21 mouse cellular contexts compared by ENCODE assay signal in genomic region chr3:31037851-31038250, GRCm38 (mm10). TPM values are rescaled to one million over a fixed set of nuclear protein-coding genes. Genes with fewer than 3 reads are reported as not detected.
DNase-seq lines count a peak whose midpoint lies in the region; ATAC-seq lines count a peak whose summit lies in the region.
"Had no signal": no experiment of that assay in that cellular context is flagged by ENCODE, and none has a peak within 500 bp of the region (broad histone marks: within the 10 kb centered on the region; RNA-seq: fewer than 3 reads in every experiment).

No protein-coding gene starts in this region.

- ATAC-seq in granulocyte monocyte progenitor cell, adult 5-6 weeks (replicated peaks; ENCODE audit: poor library complexity, severe bottlenecking), result peak; percentile 86
- peak; percentile 75 for ATAC-seq in megakaryocyte, adult 5-6 weeks (ENCODE audit: poor library complexity, severe bottlenecking)
- ATAC-seq in neutrophil, adult 5-6 weeks (ENCODE audit: extremely low read depth, insufficient number of reproducible peaks, low FRiP score, poor library complexity, severe bottlenecking), result peak; percentile 19; the same call in 1 of the 2 replicates
- ATAC-seq: activated CD4-positive, CD25-positive, alpha-beta regulatory T cell, adult 4 months; CD4-positive, CD25-positive, alpha-beta regulatory T cell, adult 4 months; forebrain, embryonic 14.5 days; forebrain, embryonic 16.5 days had no signal

- DNase-seq in layer of hippocampus, adult 9-10 months (ENCODE audit: low spot score), result no peak
- DNase-seq in adrenal gland, adult (ENCODE audit: inconsistent age in 2 of 2, low spot score in 1 of 2), result no peak
- no peak for DNase-seq in kidney, adult 18-20 months
- DNase-seq: adrenal gland, adult 2 months; adrenal gland, postnatal 10 days; adrenal gland, postnatal 25 days; B cell, adult 2 months; cerebellum, adult 11 months; cerebellum, adult 18-20 months; cerebellum, adult 8-10 months; cerebellum, adult 9-11 months; cerebellum, postnatal 14 days; cerebellum, postnatal 36 days; embryo, embryonic 11 days had no signal

RNA-seq across cellular contexts. Expression of gene Prkci, which starts 42.3 kb away (rescaled TPM):
- total RNA-seq in granulocyte monocyte progenitor cell, adult 5-6 weeks (2014; fragmentation: Nextera tagmentation), result 12.8 and 22.5 TPM in 2 replicates
- total RNA-seq in granulocyte monocyte progenitor cell, adult 5-6 weeks (2017), result 16.0 and 19.6 TPM in 2 replicates
- 18.8 and 19.9 TPM in 2 replicates for total RNA-seq in megakaryocyte, adult 5-6 weeks (2015)
- total RNA-seq in megakaryocyte, adult 5-6 weeks (2017), result 12.4 and 14.7 TPM in 2 replicates
- 10.9 and 14.2 TPM in 2 replicates for total RNA-seq in neutrophil, adult 5-6 weeks (2017)

RNA-seq across cellular contexts. Expression of gene Skil, which starts 57.0 kb away (rescaled TPM):
- total RNA-seq in granulocyte monocyte progenitor cell, adult 5-6 weeks (2014; fragmentation: Nextera tagmentation), result 5.0 and 7.4 TPM in 2 replicates
- 9.2 and 10.5 TPM in 2 replicates for total RNA-seq in granulocyte monocyte progenitor cell, adult 5-6 weeks (2017)
- total RNA-seq in megakaryocyte, adult 5-6 weeks (2015), result 20.4 and 21.8 TPM in 2 replicates
- 31.6 and 32.5 TPM in 2 replicates for total RNA-seq in megakaryocyte, adult 5-6 weeks (2017)
- 80.4 and 87.1 TPM in 2 replicates for total RNA-seq in neutrophil, adult 5-6 weeks (2017)

Comparison
In these comparisons a context has a peak if more than half of its experiments do, and no peak if none do; other contexts are left out.
1. ATAC-seq: peak in every context shown above with its lines; median percentile 86 in granulocyte monocyte progenitor cell, adult 5-6 weeks; 75 in megakaryocyte, adult 5-6 weeks; 19 in neutrophil, adult 5-6 weeks.